Mouse (Mus musculus): ENCODE data around the gene Zfp866. TPM values are rescaled to one million over a fixed set of nuclear protein-coding genes. Genes with fewer than 3 reads are reported as not detected.

The Zfp866 gene
- polyA plus RNA-seq, 1 experiment from 2014 or later = 44.6 TPM

DNA sequence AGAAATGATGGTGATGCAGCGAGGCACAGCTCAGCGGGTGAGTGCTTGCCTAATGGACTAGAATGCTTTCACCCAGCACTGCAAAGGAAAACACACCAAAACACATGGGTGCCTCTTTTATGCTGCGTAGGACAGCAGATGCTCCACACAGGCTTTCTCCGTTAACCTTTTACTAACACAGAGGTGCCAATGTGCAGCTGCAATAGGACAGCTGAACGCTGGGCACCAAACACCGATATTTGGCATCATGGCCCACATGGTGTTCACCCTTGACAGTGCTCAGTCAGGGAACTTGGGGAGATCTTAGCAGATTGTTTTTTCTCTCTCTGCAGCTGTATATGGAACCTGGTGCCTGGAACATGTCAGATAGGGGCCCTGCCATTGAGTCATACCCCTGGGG is 3.9 kb upstream of the Zfp866 start:
- H3K4me1 ChIP-seq = peaks cover 19% of the 10 kb centered on the region
- H3K9ac ChIP-seq (replicated peaks) = no peak overlapping the region
- no peak overlapping the region for H3K4me3 ChIP-seq
- whole genome bisulfite sequencing = 98% methylated on average over 6 of the region's 6 CpGs
- H3K27ac ChIP-seq (replicated peaks) = no peak overlapping the region
- H3K36me3 ChIP-seq = peaks cover 68% of the 10 kb centered on the region
- H3K4me2 ChIP-seq (replicated peaks) = no peak overlapping the region
- no peaks in the 10 kb centered on the region for H3K9me3 ChIP-seq
- no peak for ATAC-seq (ENCODE audit: low FRiP score, low read depth)
- no peaks in the 10 kb centered on the region for H3K27me3 ChIP-seq

GRCm38 (mm10) chr8:69794096-69794495 is 3.1 kb upstream of the Zfp866 start:
- no peak overlapping the region for H3K4me3 ChIP-seq
- no peak overlapping the region for H3K9ac ChIP-seq (replicated peaks)
- no peak overlapping the region for H3K27ac ChIP-seq (replicated peaks)
- no peaks in the 10 kb centered on the region for H3K27me3 ChIP-seq
- peaks cover 19% of the 10 kb centered on the region for H3K4me1 ChIP-seq
- H3K4me2 ChIP-seq (replicated peaks) = no peak overlapping the region
- WGBS = 95% methylated on average over 3 of the region's 3 CpGs
- H3K36me3 ChIP-seq = peaks cover 60% of the 10 kb centered on the region
- ATAC-seq (ENCODE audit: low FRiP score, low read depth) = no peak
- no peaks in the 10 kb centered on the region for H3K9me3 ChIP-seq

DNA sequence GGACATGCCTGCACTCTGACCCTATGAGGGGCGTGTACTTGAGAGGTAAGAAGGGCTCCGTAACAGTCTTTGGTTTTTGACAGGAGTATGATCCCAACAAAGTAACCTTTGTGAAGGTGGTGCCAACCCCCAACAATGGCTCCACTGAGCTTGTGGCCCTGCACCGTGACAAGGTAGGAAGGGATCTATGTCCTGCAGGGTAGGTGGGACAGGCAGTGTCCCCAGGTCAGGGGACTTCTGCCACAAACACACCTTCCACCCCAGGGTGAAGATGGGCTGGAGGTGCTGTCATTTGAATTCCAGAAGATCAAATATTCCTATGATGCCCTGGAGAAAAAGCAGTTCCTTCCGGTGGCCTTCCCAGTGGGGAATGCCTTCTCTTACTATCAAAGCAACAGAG is 2.7 kb upstream of the Zfp866 start:
- Histone ChIP-seq H3K27ac (replicated peaks) (no peak overlapping the region), H3K27me3 (no peaks in the 10 kb centered on the region)
- 89% methylated on average over 4 of the region's 4 CpGs for WGBS

DNA sequence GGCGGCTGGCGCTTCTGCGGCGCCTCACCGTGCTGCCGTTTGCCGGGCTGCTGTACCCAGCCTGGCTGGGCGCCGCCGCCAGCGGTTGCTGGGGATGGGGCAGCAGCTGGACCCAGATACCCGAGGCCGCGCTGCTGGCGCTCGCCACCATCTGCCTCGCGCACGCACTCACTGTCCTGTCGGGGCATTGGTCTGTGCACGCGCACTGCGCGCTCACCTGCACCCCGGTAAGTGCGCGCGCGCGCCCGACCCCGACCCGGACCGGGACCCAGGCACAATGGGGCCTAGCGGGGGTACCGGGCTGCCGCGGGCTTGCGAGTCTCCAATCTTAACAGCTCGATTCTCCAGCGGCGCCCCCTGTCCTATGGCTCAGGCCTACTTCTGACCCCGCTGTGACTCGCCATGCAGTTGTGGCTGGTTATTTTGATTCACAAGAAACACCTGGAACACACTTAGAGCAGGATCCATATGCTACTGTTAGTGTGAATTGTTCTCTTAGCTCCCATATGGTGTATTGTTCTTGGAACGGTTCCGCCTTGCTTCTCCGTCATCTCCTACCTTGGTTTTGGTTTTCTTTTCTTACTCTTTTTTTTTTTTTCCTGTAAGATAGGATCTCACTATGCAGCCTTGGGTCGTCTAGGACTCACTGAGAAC is 564 bp upstream of the Zfp866 start:
- Histone ChIP-seq H3K36me3 (peaks cover 34% of the 10 kb centered on the region), H3K4me1 (peaks cover 19% of the 10 kb centered on the region), H3K27me3 (no peaks in the 10 kb centered on the region), H3K9ac (replicated peaks) (peak overlapping the region; percentile 95), H3K4me3 (peak overlapping the region; percentile 88), H3K4me2 (replicated peaks) (peak overlapping the region; percentile 88), H3K27ac (replicated peaks) (peak overlapping the region; percentile 70), H3K9me3 (no peaks in the 10 kb centered on the region)
- under 1% methylated on average over 37 of the region's 48 CpGs for WGBS
- ATAC-seq (ENCODE audit: low FRiP score, low read depth) = peak; percentile 83

More for the DNA sequence above, 2.7 kb upstream of the Zfp866 start:
- Histone ChIP-seq H3K36me3 (peaks cover 55% of the 10 kb centered on the region), H3K9ac (replicated peaks) (no peak overlapping the region), H3K4me1 (peaks cover 19% of the 10 kb centered on the region), H3K4me2 (replicated peaks) (no peak overlapping the region), H3K4me3 (no peak overlapping the region), H3K9me3 (no peaks in the 10 kb centered on the region)
- ATAC-seq (ENCODE audit: low FRiP score, low read depth) = no peak

- Histone ChIP-seq H3K9ac (replicated peaks) (peak overlapping the region; percentile 95), H3K4me3 (peak overlapping the region; percentile 88), H3K4me2 (replicated peaks) (peak overlapping the region; percentile 88), H3K9me3 (no peaks in the 10 kb centered on the region), H3K36me3 (peaks cover 22% of the 10 kb centered on the region), H3K27ac (replicated peaks) (peak overlapping the region; percentile 70), H3K27me3 (no peaks in the 10 kb centered on the region), H3K4me1 (peaks cover 19% of the 10 kb centered on the region)
- ATAC-seq (ENCODE audit: low FRiP score, low read depth) = no peak
- 32% methylated on average over 11 of the region's 11 CpGs for WGBS
Measured at GRCm38 (mm10) chr8:69790364-69790763, 614 bp downstream of the Zfp866 start.

DNA sequence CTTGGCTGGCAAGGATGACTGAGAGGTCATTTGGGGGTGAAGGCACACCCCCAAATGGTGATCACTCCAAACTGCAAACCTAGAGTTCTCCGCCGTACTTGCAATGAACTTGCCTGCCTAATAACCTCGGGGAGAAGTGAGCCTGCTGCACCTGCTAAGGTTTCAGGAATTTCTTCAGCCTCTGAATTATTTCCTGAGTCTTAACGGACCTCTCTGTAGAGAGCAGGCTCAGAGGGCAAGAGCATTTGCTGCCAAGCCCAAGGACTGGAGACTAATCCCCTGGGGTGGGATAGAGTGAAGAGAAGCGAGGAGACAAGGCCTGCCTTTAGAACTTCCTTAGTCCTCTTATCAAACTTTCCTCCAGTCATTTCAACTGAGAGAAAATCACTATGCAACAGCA is 1.2 kb downstream of the Zfp866 start:
- WGBS = 69% methylated on average over 5 of the region's 5 CpGs
- Histone ChIP-seq H3K4me1 (peaks cover 19% of the 10 kb centered on the region), H3K36me3 (peaks cover 16% of the 10 kb centered on the region), H3K27me3 (no peaks in the 10 kb centered on the region), H3K4me3 (no peak overlapping the region), H3K9me3 (no peaks in the 10 kb centered on the region), H3K9ac (replicated peaks) (no peak overlapping the region), H3K4me2 (replicated peaks) (no peak overlapping the region), H3K27ac (replicated peaks) (no peak overlapping the region)
- no peak for ATAC-seq (ENCODE audit: low FRiP score, low read depth)

DNA sequence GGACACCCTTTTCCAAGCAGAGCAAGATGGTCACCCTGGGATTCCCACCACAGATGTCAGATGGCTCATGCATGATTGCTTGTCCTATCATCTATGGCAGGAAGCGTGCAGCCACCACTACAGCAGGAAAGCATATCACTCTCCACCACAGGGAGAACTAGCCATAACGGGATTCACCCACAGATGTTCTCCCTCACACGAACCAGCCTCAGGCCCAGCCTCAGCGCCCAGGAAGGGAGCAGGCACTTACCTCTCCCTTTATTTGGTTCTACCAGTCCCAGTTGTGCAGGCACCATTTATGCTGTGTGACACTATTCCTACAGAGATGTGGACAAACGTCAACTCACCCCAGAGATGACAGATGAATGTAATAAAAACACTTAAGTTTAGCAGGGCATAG is 1.9 kb downstream of the Zfp866 start:
- H3K4me1 ChIP-seq = peaks cover 19% of the 10 kb centered on the region
- 88% methylated on average over 5 of the region's 5 CpGs for WGBS
- no peak overlapping the region for H3K27ac ChIP-seq (replicated peaks)
- no peak overlapping the region for H3K4me2 ChIP-seq (replicated peaks)
- ATAC-seq (ENCODE audit: low FRiP score, low read depth) = no peak
- no peak overlapping the region for H3K4me3 ChIP-seq
- H3K9ac ChIP-seq (replicated peaks) = no peak overlapping the region
- H3K36me3 ChIP-seq = peaks cover 10% of the 10 kb centered on the region
- H3K9me3 ChIP-seq = no peaks in the 10 kb centered on the region
- H3K27me3 ChIP-seq = no peaks in the 10 kb centered on the region

- no peak overlapping the region for H3K4me2 ChIP-seq (replicated peaks)
- no peak for ATAC-seq (ENCODE audit: low FRiP score, low read depth)
- no peaks in the 10 kb centered on the region for H3K27me3 ChIP-seq
- no peak overlapping the region for H3K27ac ChIP-seq (replicated peaks)
- peaks cover 20% of the 10 kb centered on the region for H3K4me1 ChIP-seq
- H3K4me3 ChIP-seq = no peak overlapping the region
- no peaks in the 10 kb centered on the region for H3K9me3 ChIP-seq
- H3K9ac ChIP-seq (replicated peaks) = no peak overlapping the region
- H3K36me3 ChIP-seq = no peaks in the 10 kb centered on the region
- WGBS = 68% methylated on average over 11 of the region's 12 CpGs
Measured at GRCm38 (mm10) chr8:69777111-69777510, 13.9 kb downstream of the Zfp866 start.

GRCm38 (mm10) chr8:69775149-69775534 is 15.8 kb downstream of the Zfp866 start:
- H3K4me2 ChIP-seq (replicated peaks) = peak overlapping the region; percentile 46
- H3K27me3 ChIP-seq = no peaks in the 10 kb centered on the region
- peak overlapping the region; percentile 99 for H3K27ac ChIP-seq (replicated peaks)
- H3K4me3 ChIP-seq = peak overlapping the region; percentile 84
- H3K36me3 ChIP-seq = 0 out of 2 replicates have a peak, but pooled peaks cover 6% of the 10 kb centered on the region
- no peak; the same call in 1 of the 2 replicates for ATAC-seq (ENCODE audit: low FRiP score, low read depth)
- no peaks in the 10 kb centered on the region for H3K9me3 ChIP-seq
- H3K4me1 ChIP-seq = peaks cover 26% of the 10 kb centered on the region
- 61% methylated on average over 2 of the region's 2 CpGs for WGBS
- peak overlapping the region; percentile 90; the same call in 1 of the 2 replicates for H3K9ac ChIP-seq (replicated peaks)

GRCm38 (mm10) chr8:69774503-69775148 is 16.4 kb downstream of the Zfp866 start, which contains the start of gene Gm20422:
TSS of gene Gm20422 (minus strand) at chr8:69774886.
- H3K4me2 ChIP-seq (replicated peaks) = peak within 1 kb of the TSS; percentile 68
- ATAC-seq (ENCODE audit: low FRiP score, low read depth) = peak; percentile 99
- no peaks in the 10 kb centered on the region for H3K27me3 ChIP-seq
- H3K4me1 ChIP-seq = peaks cover 26% of the 10 kb centered on the region
- peak within 1 kb of the TSS; percentile 84 for H3K4me3 ChIP-seq
- H3K9ac ChIP-seq (replicated peaks) = peak within 1 kb of the TSS; percentile 90
- no peaks in the 10 kb centered on the region for H3K9me3 ChIP-seq
- under 1% methylated on average over 39 of the region's 41 CpGs for WGBS
- peak within 1 kb of the TSS; percentile 99 for H3K27ac ChIP-seq (replicated peaks)
- peaks cover 11% of the 10 kb centered on the region; the same call in 1 of the 2 replicates for H3K36me3 ChIP-seq

DNA sequence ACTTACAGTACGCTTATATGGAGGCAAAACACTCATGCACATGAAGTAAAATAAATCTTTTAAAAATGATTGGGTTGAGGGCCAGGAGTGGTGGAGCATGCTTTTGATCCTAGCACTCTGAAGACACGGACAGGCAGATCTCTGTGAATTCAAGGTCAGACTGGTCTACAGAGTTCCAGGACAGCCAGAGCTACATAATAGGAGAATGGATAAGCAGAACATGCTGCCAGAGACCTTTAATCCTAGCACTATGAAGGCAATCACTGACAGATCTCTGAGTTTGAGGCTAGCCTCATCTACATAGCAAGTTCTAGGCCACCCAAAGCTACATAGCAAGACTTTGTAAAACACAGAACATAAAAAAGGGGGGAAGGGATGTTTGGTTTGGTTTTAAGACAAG is 18.9 kb downstream of the Zfp866 start:
- H3K4me1 ChIP-seq = peaks cover 26% of the 10 kb centered on the region
- H3K27ac ChIP-seq (replicated peaks) = no peak overlapping the region
- H3K9me3 ChIP-seq = no peaks in the 10 kb centered on the region
- peak overlapping the region; percentile 39 for H3K9ac ChIP-seq (replicated peaks)
- H3K27me3 ChIP-seq = no peaks in the 10 kb centered on the region
- no peak overlapping the region for H3K4me3 ChIP-seq
- H3K36me3 ChIP-seq = peaks cover 36% of the 10 kb centered on the region
- ATAC-seq (ENCODE audit: low FRiP score, low read depth) = no peak
- WGBS = 97% methylated on average over 2 of the region's 2 CpGs
- peak overlapping the region; percentile 13; the same call in 1 of the 2 replicates for H3K4me2 ChIP-seq (replicated peaks)

DNA sequence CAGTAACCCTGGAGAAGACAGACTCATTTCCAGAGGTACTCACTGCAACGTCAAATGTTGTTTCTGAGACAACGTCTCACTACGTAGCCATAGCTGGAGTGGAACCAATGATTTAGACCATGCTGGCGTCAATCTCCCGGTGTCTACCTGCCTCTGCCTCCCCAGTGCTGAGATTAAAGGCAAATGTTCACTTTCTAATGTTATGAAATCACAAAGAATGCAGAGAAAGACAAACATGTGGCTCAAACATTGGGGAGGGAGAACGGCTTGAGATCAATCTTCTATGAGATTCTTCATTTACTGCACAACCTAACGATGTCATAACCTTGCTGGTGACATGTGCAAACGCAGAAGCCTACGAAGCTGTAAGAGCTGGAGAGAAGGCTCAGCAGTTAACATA is 19.8 kb downstream of the Zfp866 start:
- Histone ChIP-seq H3K36me3 (peaks cover 44% of the 10 kb centered on the region), H3K4me2 (replicated peaks) (no peak overlapping the region), H3K27me3 (no peaks in the 10 kb centered on the region), H3K4me3 (no peak overlapping the region), H3K27ac (replicated peaks) (no peak overlapping the region), H3K4me1 (peaks cover 26% of the 10 kb centered on the region), H3K9me3 (no peaks in the 10 kb centered on the region), H3K9ac (replicated peaks) (no peak overlapping the region)
- ATAC-seq (ENCODE audit: low FRiP score, low read depth) = no peak
- WGBS = 90% methylated on average over 9 of the region's 9 CpGs
